Mouse (Mus musculus) cerebellum, postnatal 14 days (tissue): ENCODE measurements around the gene Sult6b2.

ENCODE experiments used
- DNase-seq, 2 experiments: peaks; one replicate each; pipeline ENCODE4 v3.0.0; 2021; ENCODE audit warnings: mixed read lengths in 2 of 2

Gene Sult6b2

GRCm38 (mm10) chr6:142804402-142804801 is at the start of gene Sult6b2:
TSS of gene Sult6b2 (minus strand) at chr6:142804502.
- DNase-seq: no peak

- DNase-seq: no peak
Observed at GRCm38 (mm10) chr6:142852419-142853377, 48.4 kb upstream of the Sult6b2 start.

- DNase-seq: peak in 1 of 2 experiments; percentile 12
Observed at GRCm38 (mm10) chr6:142850436-142850835, 46.1 kb upstream of the Sult6b2 start.

- DNase-seq: no peak
Observed at GRCm38 (mm10) chr6:142849326-142849725, 45.0 kb upstream of the Sult6b2 start.

GRCm38 (mm10) chr6:142847914-142848674 is 43.8 kb upstream of the Sult6b2 start:
- no peak for DNase-seq

- no peak for DNase-seq
Observed at GRCm38 (mm10) chr6:142846855-142847254, 42.6 kb upstream of the Sult6b2 start.

GRCm38 (mm10) chr6:142845066-142845465 is 40.8 kb upstream of the Sult6b2 start:
- no peak for DNase-seq

GRCm38 (mm10) chr6:142844061-142844460 is 39.8 kb upstream of the Sult6b2 start:
- no peak for DNase-seq

- DNase-seq: no peak
Observed at GRCm38 (mm10) chr6:142838501-142838900, 34.2 kb upstream of the Sult6b2 start.

GRCm38 (mm10) chr6:142837326-142837725 is 33.0 kb upstream of the Sult6b2 start:
- DNase-seq: no peak

GRCm38 (mm10) chr6:142835726-142836125 is 31.4 kb upstream of the Sult6b2 start:
- DNase-seq: peak in 1 of 2 experiments; percentile 8

GRCm38 (mm10) chr6:142834911-142835310 is 30.6 kb upstream of the Sult6b2 start:
- no peak for DNase-seq

- no peak for DNase-seq
Observed at GRCm38 (mm10) chr6:142831706-142832105, 27.4 kb upstream of the Sult6b2 start.

- no peak for DNase-seq
Observed at GRCm38 (mm10) chr6:142831243-142831642, 26.9 kb upstream of the Sult6b2 start.

- no peak for DNase-seq
Observed at GRCm38 (mm10) chr6:142830221-142830620, 25.9 kb upstream of the Sult6b2 start.

- no peak for DNase-seq
Observed at GRCm38 (mm10) chr6:142825449-142825848, 21.1 kb upstream of the Sult6b2 start.

GRCm38 (mm10) chr6:142823008-142823787 is 18.9 kb upstream of the Sult6b2 start:
- no peak for DNase-seq

- no peak for DNase-seq
Observed at GRCm38 (mm10) chr6:142818306-142818705, 14.0 kb upstream of the Sult6b2 start.

- peak in 1 of 2 experiments; percentile 19 for DNase-seq
Observed at GRCm38 (mm10) chr6:142815513-142815912, 11.2 kb upstream of the Sult6b2 start.

GRCm38 (mm10) chr6:142814495-142814921 is 10.2 kb upstream of the Sult6b2 start:
- DNase-seq: peak; percentile 95 to 97

- no peak for DNase-seq
Observed at GRCm38 (mm10) chr6:142814011-142814410, 9.7 kb upstream of the Sult6b2 start.

GRCm38 (mm10) chr6:142812969-142813368 is 8.7 kb upstream of the Sult6b2 start:
- DNase-seq: no peak

- no peak for DNase-seq
Observed at GRCm38 (mm10) chr6:142810239-142810638, 5.9 kb upstream of the Sult6b2 start.
